Mouse (Mus musculus): Measurements from ENCODE around the gene Pet117.

DNA sequence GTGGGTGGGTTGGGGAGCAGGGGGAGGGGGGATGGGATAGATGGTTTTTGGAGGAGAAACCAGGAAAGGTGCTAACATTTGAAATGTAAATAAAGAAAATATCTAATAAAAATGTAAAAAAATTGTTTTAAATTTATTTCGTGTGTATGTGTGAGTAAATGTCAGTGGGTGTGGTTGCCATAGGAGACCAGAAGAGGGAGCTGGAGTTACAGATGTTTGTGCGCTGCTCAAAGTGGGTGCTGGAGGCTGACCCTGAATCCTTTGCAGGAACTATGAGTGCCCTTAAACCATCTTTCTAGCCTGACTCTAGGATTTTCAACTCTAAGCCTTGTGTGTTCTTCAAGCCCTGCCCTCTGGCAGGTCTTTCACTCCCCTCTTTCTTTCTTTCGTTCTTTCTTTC is 20.3 kb upstream of the Pet117 start:
- TF ChIP-seq CTCF (IDR thresholded peaks at IDR 0.05; ENCODE audit: low read depth) (peak; percentile 58), EP300 (IDR thresholded peaks at IDR 0.05; ENCODE audit: low read depth) (no peak)

All from liver, embryonic 14.5 days (tissue).